Mouse (Mus musculus): ENCODE results near the gene Vapb.

The Vapb gene

GRCm38 (mm10) chr2:173738232-173738631 is 921 bp downstream of the Vapb start:
- DNase-seq, result no peak

DNA sequence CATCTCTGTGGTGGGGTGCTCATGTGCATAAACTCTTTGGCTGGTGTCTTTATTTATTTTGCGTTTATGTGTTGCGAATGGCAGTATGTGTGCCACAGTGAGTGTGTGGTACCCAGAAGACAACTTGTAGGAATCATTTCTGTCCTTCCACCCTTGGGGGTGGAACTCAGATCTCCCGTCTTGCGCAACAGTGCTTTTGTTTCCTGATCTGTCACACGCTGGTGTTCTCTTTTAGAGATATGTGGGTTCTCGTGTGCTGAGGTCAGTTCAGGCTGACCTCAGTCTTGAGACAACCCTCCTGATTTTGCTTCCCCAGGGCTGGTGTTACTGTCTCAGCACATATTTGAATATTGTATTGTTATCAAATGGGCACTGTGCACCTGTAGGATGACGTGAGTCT is 1.8 kb downstream of the Vapb start:
- no peak for DNase-seq

DNA sequence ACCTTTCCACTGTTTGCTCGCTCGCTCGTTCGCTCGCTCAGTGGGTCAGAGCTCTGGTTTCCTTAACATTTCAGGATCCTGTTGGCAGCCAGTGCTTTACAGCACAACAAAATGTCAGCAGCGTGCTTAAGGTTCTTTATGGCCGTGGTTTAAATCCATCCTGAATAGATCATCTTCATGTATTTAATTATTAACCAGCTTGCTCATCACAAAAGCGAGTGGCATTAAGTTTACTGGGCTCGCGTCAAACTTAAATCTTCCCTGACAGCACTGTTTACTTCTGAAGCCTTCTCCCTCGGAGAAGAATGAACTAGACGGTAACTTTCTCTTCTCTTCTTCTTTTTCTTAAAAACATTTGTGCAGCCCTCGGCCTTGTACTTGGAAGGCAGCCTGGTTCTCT is 4.8 kb downstream of the Vapb start:
- DNase-seq, result no peak

DNA sequence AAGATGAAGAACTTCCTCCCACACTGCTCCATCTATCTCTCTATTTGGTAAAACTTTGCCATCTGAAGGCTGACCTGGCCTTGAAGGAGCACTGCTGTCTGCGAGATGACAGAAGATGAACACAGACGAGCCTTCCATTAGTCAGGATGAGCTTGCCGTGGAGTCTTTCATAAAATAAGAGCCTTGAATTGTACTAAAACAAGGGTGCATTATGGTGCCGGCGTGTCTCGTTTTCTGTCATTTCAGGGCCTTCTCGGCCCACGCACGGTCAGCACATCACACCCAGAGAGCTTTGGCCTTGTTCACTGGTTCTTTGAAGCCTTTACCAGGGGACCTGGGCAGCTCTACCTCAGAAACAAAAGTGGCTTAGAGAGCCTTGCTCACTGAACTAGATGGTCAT is 5.4 kb downstream of the Vapb start:
- DNase-seq, result no peak

DNA sequence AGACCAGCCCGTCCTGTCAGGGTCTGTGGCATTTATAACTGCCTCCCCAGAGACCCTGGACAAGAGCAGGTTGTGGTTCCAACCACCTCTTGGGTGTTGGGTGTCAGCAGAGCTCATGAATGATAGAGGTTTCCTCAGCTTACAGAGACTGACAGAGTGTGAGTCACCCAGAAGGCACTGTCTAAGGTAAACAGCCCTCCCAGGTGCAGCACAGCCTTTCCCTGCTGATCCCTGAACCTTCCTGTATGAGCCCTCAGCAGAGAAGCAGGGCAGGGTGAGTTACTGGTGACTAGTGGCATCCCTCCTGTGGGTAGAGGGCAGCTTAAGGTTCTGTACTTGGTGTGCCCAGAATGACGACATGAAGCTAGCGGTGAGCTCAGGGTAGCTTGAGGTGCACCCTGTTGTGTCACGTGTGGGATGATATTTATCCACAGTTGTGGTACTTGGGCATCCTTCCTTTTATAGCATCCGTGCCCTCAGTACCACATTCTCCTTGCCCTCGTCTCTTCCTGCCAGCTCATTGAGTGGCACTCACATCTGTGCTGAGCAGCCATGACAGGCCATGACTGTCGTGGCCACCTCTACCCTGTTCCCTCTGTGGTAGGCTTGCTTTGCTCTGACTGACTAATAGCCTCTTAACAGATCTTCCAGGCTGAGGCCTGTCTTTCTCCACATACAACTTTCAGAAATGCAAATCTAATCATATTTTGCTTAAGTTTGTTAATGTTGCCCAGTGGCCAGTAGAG is 6.9 kb downstream of the Vapb start:
- DNase-seq, result no peak

DNA sequence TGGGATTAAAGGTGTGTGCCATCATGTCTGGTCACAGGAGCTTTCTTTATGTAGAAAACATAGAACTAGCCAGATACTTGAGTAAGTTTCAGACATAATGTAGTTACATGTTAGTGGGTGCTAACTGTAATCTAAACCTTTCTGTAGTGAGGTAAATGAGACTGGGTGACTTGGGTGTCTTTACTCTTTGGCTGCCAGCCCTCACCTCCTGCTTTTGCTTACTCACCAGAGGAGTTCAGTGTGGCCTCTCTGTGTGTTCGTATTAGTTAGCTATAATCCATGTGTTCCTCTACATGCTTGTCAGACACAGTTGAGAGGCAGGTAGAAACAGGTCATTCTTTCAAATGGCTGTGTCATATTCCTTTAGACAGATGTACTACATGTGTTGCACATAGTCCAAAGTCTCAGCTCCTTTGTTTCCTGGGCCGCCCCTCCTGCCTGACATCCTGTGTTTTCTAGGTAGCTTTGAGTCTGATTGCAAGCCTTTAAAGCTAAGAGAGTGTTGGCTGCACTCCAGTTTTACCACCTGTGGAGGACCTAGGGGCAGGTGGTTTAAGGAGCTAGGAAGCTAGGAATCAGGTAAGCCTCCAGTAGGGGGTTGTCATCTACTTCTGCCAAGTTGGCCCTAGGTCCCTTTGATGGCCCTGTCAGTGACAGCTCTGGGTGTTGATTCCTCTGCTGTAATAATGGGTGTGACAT is 11.8 kb downstream of the Vapb start:
- peak; percentile 15 to 19 for DNase-seq

DNA sequence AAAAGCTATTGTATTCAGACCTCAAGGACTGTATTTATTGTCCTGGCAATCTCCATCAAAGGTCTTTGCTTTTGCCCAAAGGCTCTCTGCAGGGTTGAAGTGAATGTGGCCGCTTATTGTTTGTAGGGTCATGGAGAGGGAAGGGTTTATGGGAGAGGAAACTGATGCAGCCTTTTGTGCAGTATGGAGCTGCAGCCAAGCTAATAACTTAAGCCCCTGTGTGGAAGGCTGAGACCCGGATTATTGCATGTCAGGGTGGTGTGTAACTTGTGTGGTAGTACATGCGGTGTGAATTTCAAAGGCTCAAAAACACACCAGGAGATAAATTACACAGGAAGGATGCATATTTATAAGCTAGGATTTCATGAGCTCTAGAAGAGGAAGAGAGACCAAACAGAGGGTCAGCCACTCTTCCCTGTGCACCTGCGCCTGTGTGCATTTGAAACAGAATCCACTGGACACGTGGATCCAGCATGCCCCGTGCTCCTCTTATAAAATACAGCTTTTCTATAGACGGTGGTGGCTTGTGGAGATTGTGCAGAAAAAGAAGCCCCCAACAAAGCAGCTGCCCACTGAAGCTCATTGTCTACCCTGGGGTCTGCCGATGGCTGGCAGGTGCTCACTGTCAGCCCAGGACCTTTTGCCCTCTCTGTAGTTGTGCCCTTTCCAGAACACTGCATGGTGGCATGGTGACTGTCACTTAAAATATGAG is 18.3 kb downstream of the Vapb start:
- DNase-seq, result no peak

DNA sequence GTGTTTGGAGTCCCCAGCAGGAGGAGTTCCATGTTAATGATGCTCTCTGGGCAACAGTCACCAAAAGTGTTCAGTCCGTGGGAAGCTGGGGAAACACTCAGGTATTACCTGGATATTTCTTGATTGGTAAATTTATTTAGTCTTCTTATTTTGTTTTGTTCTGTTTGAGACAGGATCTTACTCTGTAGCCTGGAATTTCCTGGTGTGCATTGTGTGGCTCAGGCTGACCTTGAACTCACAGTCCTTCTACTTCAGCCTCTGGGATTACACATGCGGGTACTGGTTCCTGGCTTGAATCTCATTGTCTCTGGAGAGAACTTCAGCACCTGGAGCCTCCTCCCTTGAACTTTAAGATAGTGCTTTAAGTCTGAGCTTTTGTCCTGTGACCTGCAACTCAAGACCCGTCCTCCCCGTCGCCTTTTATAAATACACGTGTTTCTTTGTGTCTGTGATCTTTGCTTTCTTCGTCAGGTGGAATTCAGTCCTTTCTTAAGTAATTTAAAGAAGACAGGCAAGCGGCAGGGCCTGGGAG is 20.4 kb downstream of the Vapb start:
- no peak for DNase-seq

GRCm38 (mm10) chr2:173760607-173761006 is 23.3 kb downstream of the Vapb start:
- no peak for DNase-seq

GRCm38 (mm10) chr2:173764629-173765028 is 27.3 kb downstream of the Vapb start:
- no peak for DNase-seq

DNA sequence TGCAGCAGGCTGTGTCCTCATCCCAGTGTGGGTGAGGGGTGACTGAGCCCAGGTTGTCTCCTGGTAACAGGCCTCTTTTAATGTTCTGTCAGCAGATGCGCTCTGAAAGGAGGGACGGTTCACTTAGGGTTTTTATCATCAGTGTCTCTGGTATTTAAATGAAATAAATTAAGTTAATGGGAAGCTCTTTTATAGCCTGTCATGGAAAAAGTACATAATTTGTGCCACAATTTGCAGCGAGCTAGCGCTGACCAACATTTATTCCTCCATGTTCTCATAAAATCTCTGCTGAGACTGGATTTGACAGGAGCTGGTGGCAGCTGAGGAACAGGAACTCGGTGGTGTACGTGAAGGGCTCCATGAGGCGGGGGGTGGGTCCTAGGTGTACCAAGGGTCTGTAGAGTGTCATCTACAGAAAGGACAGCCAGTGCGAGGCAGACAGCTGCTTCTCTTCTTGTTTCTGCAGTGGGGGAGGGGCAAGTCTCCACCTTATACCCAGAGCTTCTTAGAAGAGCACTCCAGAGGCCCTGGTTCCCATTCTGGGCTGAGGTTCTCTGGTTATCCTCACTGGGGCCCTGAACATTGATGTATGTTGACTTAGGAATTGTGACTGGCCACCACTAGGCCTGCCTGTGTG is 30.8 kb downstream of the Vapb start:
- DNase-seq, result no peak

- no peak for DNase-seq
These were observed 31.9 kb downstream of the Vapb start for GRCm38 (mm10) chr2:173769183-173769582.

- DNase-seq, result no peak
These were observed 33.3 kb downstream of the Vapb start for GRCm38 (mm10) chr2:173770620-173771019.

GRCm38 (mm10) chr2:173771706-173772105 is 34.4 kb downstream of the Vapb start:
- no peak for DNase-seq

GRCm38 (mm10) chr2:173775556-173775955 is 38.2 kb downstream of the Vapb start:
- no peak for DNase-seq

DNA sequence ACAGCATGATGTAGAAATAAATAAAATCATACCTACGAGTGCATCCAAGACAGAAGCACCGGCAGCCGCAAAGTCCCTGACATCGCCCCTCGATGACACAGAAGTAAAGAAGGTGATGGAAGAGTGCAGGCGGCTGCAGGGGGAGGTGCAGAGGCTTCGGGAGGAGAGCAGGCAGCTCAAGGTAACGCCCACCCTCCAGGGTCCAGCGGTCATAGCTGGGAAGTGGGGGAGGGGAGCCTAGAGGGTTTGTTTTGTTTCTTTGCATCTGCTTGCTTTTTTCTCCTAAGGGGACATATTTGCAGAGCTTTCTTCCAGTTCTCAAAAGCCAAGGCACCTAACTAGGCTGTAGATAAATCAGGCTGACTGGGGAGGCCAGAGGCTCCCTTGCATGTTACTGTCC is 38.8 kb downstream of the Vapb start:
- no peak for DNase-seq

GRCm38 (mm10) chr2:173780931-173781330 is 43.6 kb downstream of the Vapb start:
- DNase-seq, result no peak

- no peak for DNase-seq
These were observed 47.1 kb downstream of the Vapb start for GRCm38 (mm10) chr2:173784366-173784765.

GRCm38 (mm10) chr2:173784884-173785283 is 47.6 kb downstream of the Vapb start:
- DNase-seq, result no peak

GRCm38 (mm10) chr2:173789945-173790804 is 52.9 kb downstream of the Vapb start:
- peak; percentile 13 to 27 for DNase-seq

- DNase-seq, result no peak
These were observed 54.8 kb downstream of the Vapb start for GRCm38 (mm10) chr2:173791904-173792757.
